Mouse (Mus musculus) kidney, embryonic 14.5 days (tissue): ENCODE results near the gene Abca13. TPM values are rescaled to one million over a fixed set of nuclear protein-coding genes. Genes with fewer than 3 reads are reported as not detected.
"Not testable (repeated sequence)": the region's sequence is repeated elsewhere in the genome, so short reads cannot be mapped to it uniquely, and the experiment has no call there.

Source experiments
- ATAC-seq: fragments of 200-750 bp; cut with Nextera tagmentation; 2 replicates; pipeline ENCODE4 v1.8.0; 2017; ENCODE audit warnings: moderate number of reproducible peaks, mild to moderate bottlenecking, moderate TSS enrichment, moderate library complexity; ENCODE audit not compliant: low FRiP score, low TSS enrichment
- H3K27ac ChIP-seq: fragments of 300-500 bp; sonication (generic); 2 replicates; pipeline ENCODE4 v1.5.1; 2014; ENCODE audit warnings: low read depth, mild to moderate bottlenecking, low read length, moderate library complexity, mixed read lengths
- H3K27me3 ChIP-seq: fragments of 300-500 bp; sonication (generic); 2 replicates; pipeline ENCODE4 v1.6.1; 2014; ENCODE audit warnings: mild to moderate bottlenecking, low read length; ENCODE audit not compliant: control insufficient read depth, insufficient read depth
- H3K36me3 ChIP-seq: fragments of 300-500 bp; sonication (generic); 2 replicates; pipeline ENCODE4 v1.6.1; 2014; ENCODE audit warnings: low read length, mixed read lengths; ENCODE audit not compliant: control insufficient read depth, insufficient read depth
- H3K4me1 ChIP-seq: fragments of 300-500 bp; sonication (generic); 2 replicates; pipeline ENCODE4 v1.6.1; 2014; ENCODE audit warnings: low read length, mixed read lengths; ENCODE audit not compliant: control insufficient read depth, insufficient read depth
- H3K4me2 ChIP-seq: fragments of 300-500 bp; sonication (generic); replicated peaks from 2 replicates; pipeline ENCODE4 v1.6.1; 2014; ENCODE audit warnings: low read depth, mild to moderate bottlenecking, low read length
- H3K4me3 ChIP-seq: fragments of 300-500 bp; sonication (generic); 2 replicates; pipeline ENCODE4 v1.5.1; 2014; ENCODE audit warnings: mild to moderate bottlenecking, low read length
- H3K9ac ChIP-seq: fragments of 300-500 bp; sonication (generic); 2 replicates; pipeline ENCODE4 v1.6.1; 2014; ENCODE audit warnings: low read depth, mild to moderate bottlenecking, low read length, moderate library complexity
- H3K9me3 ChIP-seq: fragments of 300-500 bp; sonication (generic); 2 replicates; pipeline ENCODE4 v1.6.1; 2016; ENCODE audit warnings: low read length; ENCODE audit not compliant: control insufficient read depth
- WGBS: fragments of 180-500 bp; shearing (Covaris S2); extraction: QIAGEN DNeasy Blood & Tissue Kit; methylation state at CpG from one replicate; pipeline ENCODE4 v1.1.7; 2014; 5-methylcytosine and 5-hydroxymethylcytosine counted together
- polyA plus RNA-seq: library from polyadenylated mRNA; unstranded; fragments of >200 nt; fragmentation: Nextera tagmentation; extraction: Ambion mirVana; gene quantifications from 2 replicates; pipeline ENCODE4 v1.2.1, GENCODE M21; 2014

Abca13 gene
- polyA plus RNA-seq, 1 experiment from 2014 or later: 0.11 TPM

DNA sequence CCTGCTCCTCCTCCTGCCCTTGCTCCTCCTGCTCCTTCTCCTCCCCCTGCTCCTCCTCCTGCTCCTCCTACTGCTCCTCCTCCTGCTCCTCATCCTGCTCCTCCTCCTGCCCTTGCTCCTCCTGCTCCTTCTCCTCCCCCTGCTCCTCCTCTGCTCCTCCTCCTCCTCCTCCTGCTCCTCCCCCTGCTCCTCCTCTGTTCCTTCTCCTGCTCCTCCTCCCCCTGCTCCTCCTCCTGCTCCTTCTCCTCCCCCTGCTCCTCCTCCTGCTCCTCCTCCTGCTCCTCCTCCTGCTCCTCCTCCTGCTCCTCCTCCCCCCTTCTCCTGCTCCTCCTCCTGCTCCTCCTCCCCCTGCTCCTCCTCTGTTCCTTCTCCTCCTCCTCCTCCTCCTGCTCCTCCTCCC is 2.3 kb upstream of the Abca13 start:
- not testable (repeated sequence) for H3K36me3 ChIP-seq, H3K9me3 ChIP-seq, H3K27ac ChIP-seq, H3K4me3 ChIP-seq, H3K4me2 ChIP-seq, H3K4me1 ChIP-seq, ATAC-seq, H3K9ac ChIP-seq, H3K27me3 ChIP-seq

DNA sequence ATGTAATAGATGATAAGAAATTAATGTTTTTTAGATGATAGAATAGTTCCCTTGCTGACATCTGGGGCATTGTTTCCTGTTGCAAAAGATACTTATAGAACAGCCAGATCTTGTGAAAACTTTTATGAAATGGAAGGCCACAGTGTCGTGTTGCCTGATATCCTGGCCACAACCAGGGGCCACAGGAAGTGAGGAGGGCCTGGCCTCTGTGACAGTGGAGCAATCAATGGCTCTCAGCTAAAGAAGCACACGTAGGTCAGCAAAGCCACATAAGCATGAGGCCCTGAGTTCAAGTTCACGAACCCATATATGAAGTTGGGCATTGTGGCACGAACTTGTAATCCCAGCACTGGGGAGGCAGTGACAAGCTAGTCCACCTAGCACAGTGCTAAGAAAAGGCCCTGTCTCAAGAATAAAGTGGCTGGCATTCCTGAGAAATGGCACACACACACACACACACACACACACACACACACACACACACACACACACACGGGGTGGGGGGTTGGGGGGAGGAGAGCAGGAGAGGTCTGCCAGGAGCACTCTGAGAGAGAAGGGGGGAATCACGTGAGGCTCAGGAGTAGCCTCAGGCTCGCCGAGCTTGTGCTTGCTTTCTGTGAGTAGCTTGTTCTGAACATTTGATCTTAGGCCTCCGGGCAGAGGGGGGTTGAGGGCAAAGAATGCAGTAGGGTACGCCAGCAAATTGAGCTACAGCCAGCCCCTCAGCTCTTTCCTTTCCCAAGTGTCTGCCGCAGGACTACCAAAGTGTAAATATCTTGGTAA is 779 bp upstream of the Abca13 start:
- Histone ChIP-seq H3K4me3 (no peak overlapping the region), H3K27me3 (no peaks in the 10 kb centered on the region), H3K9me3 (no peaks in the 10 kb centered on the region), H3K4me1 (0 out of 2 replicates have a peak, but pooled peaks cover 2% of the 10 kb centered on the region), H3K9ac (no peak overlapping the region), H3K27ac (no peak overlapping the region), H3K4me2 (no peak overlapping the region), H3K36me3 (no peaks in the 10 kb centered on the region)
- WGBS: 46% methylated on average over 10 of the region's 11 CpGs
- peak; percentile 85 for ATAC-seq

DNA sequence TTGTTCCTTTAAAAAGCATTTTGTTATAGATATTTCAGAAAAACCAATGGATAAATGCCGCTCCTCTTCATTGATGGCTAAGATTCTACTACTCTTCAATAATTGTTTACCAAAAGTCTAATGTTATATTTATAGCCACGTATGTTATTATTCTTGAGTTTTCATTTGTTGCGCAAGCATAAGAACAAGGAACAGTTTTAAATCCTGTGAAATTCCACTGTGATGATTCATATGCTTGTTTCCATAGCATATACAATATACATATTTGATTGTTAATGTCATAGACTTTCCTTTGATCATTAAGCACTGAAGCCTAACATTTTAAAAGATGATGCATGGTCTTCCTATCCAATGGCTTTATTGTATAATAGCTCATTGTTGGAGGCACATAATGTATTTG is 3.1 kb downstream of the Abca13 start:
- Histone ChIP-seq H3K27ac (no peak overlapping the region), H3K27me3 (no peaks in the 10 kb centered on the region), H3K9me3 (no peaks in the 10 kb centered on the region), H3K4me2 (no peak overlapping the region), H3K9ac (no peak overlapping the region), H3K4me1 (0 out of 2 replicates have a peak, but pooled peaks cover 2% of the 10 kb centered on the region), H3K4me3 (no peak overlapping the region), H3K36me3 (no peaks in the 10 kb centered on the region)
- ATAC-seq: no peak
- WGBS: 95% methylated on average over 3 of the region's 3 CpGs

GRCm38 (mm10) chr11:9199868-9200267 is 8.1 kb downstream of the Abca13 start:
- Histone ChIP-seq H3K36me3 (no peaks in the 10 kb centered on the region), H3K9ac (no peak overlapping the region), H3K27ac (no peak overlapping the region), H3K27me3 (no peaks in the 10 kb centered on the region), H3K9me3 (no peaks in the 10 kb centered on the region), H3K4me2 (no peak overlapping the region), H3K4me3 (no peak overlapping the region), H3K4me1 (no peaks in the 10 kb centered on the region)
- ATAC-seq: no peak
- 66% methylated on average over 2 of the region's 2 CpGs for WGBS

DNA sequence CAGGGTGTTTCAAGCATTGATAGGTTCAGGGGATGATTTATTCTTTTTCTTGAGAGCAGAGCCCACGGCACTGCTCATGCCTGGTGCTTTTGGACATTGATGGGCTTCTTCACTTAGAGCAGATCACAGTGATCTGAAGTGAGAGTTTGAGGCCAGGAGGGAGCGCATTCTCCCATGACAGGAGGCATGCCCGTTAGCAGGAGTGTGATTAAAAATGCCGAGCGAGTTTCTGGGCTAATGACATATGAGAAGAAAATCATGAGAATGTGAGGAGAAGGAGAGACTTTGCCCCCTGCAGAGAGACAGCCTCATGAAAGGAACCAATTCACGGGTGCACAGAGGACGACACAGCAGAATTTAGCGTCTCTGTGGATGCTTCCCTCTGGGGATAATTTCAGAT is 19.0 kb downstream of the Abca13 start:
- no peaks in the 10 kb centered on the region for H3K27me3 ChIP-seq
- no peak overlapping the region for H3K4me3 ChIP-seq
- WGBS: 66% methylated on average over 8 of the region's 8 CpGs
- H3K9me3 ChIP-seq: no peaks in the 10 kb centered on the region
- no peak overlapping the region for H3K9ac ChIP-seq
- H3K36me3 ChIP-seq: no peaks in the 10 kb centered on the region
- no peak overlapping the region for H3K27ac ChIP-seq
- no peaks in the 10 kb centered on the region for H3K4me1 ChIP-seq
- no peak for ATAC-seq
- no peak overlapping the region for H3K4me2 ChIP-seq

- Histone ChIP-seq H3K4me1 (no peaks in the 10 kb centered on the region), H3K9ac (no peak overlapping the region), H3K4me3 (no peak overlapping the region), H3K27me3 (no peaks in the 10 kb centered on the region), H3K36me3 (no peaks in the 10 kb centered on the region), H3K27ac (no peak overlapping the region), H3K9me3 (no peaks in the 10 kb centered on the region), H3K4me2 (no peak overlapping the region)
- WGBS: 81% methylated on average over 9 of the region's 9 CpGs
- ATAC-seq: no peak
Measured at GRCm38 (mm10) chr11:9213580-9213979, 21.8 kb downstream of the Abca13 start.

DNA sequence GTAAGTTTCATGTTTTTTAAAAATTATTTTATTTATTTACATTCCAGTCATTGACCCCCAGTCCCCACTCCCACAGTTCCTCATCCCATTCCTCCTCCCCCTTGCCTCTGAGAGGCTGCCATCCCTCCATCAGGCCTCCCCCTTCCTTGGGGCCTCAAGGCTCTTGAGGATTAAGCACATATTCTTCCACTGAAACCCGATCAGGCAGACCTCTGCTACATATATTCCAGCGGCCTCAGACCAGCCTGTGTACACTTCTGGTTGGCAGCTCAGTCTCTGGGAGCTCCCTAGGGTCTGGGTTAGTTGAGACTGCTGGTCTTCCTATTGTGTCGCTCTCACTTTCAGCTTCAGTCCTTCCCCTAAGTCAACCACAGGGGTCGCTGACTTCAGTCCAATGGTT is 24.5 kb downstream of the Abca13 start:
- Histone ChIP-seq H3K36me3 (no peaks in the 10 kb centered on the region), H3K4me1 (no peaks in the 10 kb centered on the region), H3K9ac (no peak overlapping the region), H3K4me2 (no peak overlapping the region), H3K27me3 (no peaks in the 10 kb centered on the region), H3K4me3 (no peak overlapping the region), H3K9me3 (no peaks in the 10 kb centered on the region), H3K27ac (no peak overlapping the region)
- ATAC-seq: peak; percentile 64
- WGBS: 25% methylated on average over 4 of the region's 4 CpGs

DNA sequence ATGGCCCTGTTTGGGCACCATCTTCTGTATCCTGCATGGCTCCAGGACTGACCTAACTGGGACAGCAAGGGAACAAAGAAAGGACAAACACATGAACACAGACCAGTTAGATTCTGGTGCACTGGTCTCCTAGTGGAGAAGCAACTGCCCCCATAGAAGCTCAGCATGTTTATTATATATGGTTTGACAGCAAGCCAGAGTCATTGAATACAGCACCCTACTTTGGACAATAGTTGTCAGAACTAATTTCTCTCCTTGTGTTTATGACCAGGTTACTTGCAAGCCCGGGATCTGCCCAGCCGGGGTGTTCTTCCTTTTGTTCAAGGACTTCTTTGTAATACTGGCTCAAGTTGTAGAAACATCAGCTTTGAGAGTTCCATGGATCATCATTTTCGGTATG is 28.8 kb downstream of the Abca13 start:
- no peaks in the 10 kb centered on the region for H3K9me3 ChIP-seq
- H3K4me2 ChIP-seq: no peak overlapping the region
- H3K27ac ChIP-seq: no peak overlapping the region
- no peak overlapping the region for H3K9ac ChIP-seq
- H3K4me1 ChIP-seq: no peaks in the 10 kb centered on the region
- WGBS: 89% methylated on average over 3 of the region's 3 CpGs
- H3K27me3 ChIP-seq: no peaks in the 10 kb centered on the region
- no peak for ATAC-seq
- no peak overlapping the region for H3K4me3 ChIP-seq
- no peaks in the 10 kb centered on the region for H3K36me3 ChIP-seq

- Histone ChIP-seq H3K4me2 (no peak overlapping the region), H3K27ac (no peak overlapping the region), H3K9me3 (no peaks in the 10 kb centered on the region), H3K36me3 (no peaks in the 10 kb centered on the region), H3K9ac (no peak overlapping the region), H3K4me3 (no peak overlapping the region), H3K4me1 (no peaks in the 10 kb centered on the region), H3K27me3 (no peaks in the 10 kb centered on the region)
- ATAC-seq: no peak
- WGBS: 97% methylated on average over 1 of the region's 1 CpGs
Measured at GRCm38 (mm10) chr11:9221646-9222045, 29.9 kb downstream of the Abca13 start.
